Mouse (Mus musculus): ENCODE measurements around the gene Map3k20.

GRCm38 (mm10) chr2:72292573-72292972, 7.1 kb downstream of the Map3k20 start:
- no peak for TF ChIP-seq CTCF (IDR thresholded peaks at IDR 0.05; ENCODE audit: extremely low read depth, insufficient read length, insufficient replicate concordance, low read depth, low read length)
- no peak; the same call in 1 of the 2 replicates for TF ChIP-seq POLR2A (IDR thresholded peaks at IDR 0.05; ENCODE audit: low read depth, low read length)
